Mouse (Mus musculus) cerebellum, adult 8-10 months (tissue): ENCODE measurements at regions not wholly inside any gene's neighbourhood (a gene's known extent, or its start where the extent isn't known, plus 50 kb on each side); places are given as distances from the start of the nearest gene placed in this dataset.

ENCODE experiments used
- DNase-seq: peaks from one replicate; pipeline ENCODE4 v3.0.0; 2022

GRCm38 (mm10) chr6:78228883-78229282 lies 141.6 kb upstream of the Reg3b start:
- no peak for DNase-seq

DNA sequence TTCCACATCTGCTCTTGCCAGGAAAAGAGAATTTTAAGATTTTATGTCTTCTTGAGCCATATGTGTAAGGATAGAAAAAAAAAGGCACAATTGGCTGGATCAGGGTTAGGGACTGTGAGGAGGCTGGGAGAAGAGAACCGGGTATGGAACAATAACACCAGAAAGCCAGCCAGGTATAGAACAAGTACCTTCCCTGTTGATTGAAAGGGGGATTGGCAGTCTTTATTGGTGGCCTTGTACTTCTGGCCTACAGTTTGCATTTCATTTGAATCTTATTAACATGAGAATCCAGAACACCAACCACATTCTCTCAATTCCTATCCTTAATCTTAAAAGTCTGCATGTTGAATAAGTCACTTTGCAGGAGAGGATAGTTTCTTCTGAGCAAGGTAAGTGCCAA lies 126.1 kb upstream of the Reg3b start:
- no peak for DNase-seq

- DNase-seq: no peak
Measured at GRCm38 (mm10) chr6:78245010-78245409, 125.4 kb upstream of the Reg3b start.

GRCm38 (mm10) chr6:78250053-78250452 lies 120.4 kb upstream of the Reg3b start:
- DNase-seq: no peak

GRCm38 (mm10) chr6:78250541-78250940 lies 119.9 kb upstream of the Reg3b start:
- DNase-seq: no peak

GRCm38 (mm10) chr6:78271879-78272546 lies 98.4 kb upstream of the Reg3b start:
- no peak for DNase-seq

- DNase-seq: no peak
Measured at GRCm38 (mm10) chr6:78277993-78278715, 92.3 kb upstream of the Reg3b start.

GRCm38 (mm10) chr6:78280541-78280940 lies 89.9 kb upstream of the Reg3b start:
- no peak for DNase-seq

DNA sequence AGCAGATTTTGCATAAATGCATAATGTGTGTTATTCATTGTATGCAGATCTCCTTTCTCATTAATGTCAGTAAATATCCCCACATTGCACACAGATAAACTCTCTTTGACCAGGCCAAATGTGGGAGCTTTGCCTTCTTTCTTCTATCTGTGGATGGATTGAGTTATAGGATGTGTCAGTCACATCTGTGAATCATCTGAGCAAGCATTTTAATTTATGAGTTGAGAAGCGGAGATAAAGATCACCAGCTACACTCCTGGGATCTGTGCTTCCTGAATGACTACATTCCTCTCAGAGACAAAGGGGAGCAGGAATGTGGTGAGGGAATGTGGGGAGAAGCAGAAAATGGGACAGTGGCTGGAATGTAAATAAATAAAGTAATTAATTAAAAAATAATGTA lies 75.8 kb upstream of the Reg3b start:
- DNase-seq: no peak

DNA sequence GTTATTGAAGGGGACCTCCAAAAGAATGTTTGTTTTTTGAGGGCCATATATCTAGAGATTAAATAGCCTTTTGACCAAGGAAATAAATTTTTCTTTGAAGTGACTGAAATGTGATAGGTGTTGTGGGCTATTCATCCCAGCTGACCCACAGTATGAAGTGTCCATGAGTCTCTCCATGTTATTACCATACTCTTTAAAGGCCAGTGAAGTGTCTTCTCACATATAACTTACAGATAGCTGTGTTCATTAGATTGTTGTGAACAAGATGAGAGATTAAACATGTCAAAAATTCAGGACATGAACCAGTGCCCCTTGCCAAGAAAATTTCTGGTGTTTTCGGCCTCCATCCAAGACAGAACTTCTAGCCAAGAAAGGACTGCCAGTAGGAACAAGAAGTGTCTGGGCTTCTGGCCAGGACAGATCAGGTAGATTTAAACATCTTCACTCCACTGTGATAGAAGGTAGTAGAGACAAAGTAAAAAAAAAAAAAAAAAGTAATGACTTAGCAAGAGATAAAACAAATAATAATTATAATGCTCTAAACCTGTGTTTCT lies 67.2 kb upstream of the Reg3b start:
- peak; percentile 1 for DNase-seq
